Mouse (Mus musculus) adrenal gland, adult 8-10 months (tissue): ENCODE measurements around the gene Dbp. TPM values are rescaled to one million over a fixed set of nuclear protein-coding genes. Genes with fewer than 3 reads are reported as not detected.

Source experiments
- DNase-seq: peaks from one replicate; pipeline ENCODE4 v3.0.0; 2022
- total RNA-seq, 4 experiments: library from RNA; stranded (reverse); gene quantifications; 2 replicates each; pipeline ENCODE4 v1.2.4; 2022

Dbp gene
- total RNA-seq, 4 experiments from 2014 or later = 254 to 411 (median 333) TPM

DNA sequence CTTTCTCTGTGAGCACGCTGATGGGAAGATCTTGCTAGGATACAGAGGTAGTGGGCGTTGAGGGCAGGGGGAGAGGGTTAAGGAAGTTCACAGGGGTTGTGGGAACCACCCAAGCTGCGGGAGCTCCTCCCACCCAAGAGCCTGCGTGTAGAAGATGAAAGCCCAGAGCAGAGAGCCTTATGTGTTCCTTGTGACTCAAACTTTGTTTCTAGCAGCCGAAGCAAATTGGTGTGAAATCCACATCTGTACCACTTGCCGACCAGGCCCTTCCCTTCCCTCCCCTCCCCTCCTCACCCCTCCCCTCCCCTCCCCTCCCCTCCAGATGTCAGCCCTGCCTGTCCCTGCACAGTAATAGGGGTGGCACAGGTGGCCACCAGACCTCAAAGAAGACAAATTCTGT is 9.8 kb upstream of the Dbp start:
- no peak for DNase-seq

DNA sequence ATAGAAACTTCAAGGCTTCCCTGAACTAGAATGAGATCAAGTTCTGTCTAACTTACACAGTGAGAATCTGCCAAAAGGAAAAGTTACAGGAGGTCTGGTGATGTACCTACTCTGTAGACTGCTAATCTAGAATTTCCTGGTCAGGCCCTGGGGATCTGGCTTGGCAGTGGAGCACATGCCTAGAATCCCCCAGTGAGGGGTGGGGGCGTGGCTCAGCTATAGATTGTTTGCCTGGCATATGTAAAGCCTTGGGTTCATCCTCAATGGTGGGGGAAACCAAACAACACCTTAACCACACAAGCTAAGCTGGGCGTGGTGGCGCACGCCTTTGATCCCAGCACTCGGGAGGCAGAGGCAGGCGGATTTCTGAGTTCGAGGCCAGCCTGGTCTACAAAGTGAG is 7.0 kb upstream of the Dbp start:
- no peak for DNase-seq

DNA sequence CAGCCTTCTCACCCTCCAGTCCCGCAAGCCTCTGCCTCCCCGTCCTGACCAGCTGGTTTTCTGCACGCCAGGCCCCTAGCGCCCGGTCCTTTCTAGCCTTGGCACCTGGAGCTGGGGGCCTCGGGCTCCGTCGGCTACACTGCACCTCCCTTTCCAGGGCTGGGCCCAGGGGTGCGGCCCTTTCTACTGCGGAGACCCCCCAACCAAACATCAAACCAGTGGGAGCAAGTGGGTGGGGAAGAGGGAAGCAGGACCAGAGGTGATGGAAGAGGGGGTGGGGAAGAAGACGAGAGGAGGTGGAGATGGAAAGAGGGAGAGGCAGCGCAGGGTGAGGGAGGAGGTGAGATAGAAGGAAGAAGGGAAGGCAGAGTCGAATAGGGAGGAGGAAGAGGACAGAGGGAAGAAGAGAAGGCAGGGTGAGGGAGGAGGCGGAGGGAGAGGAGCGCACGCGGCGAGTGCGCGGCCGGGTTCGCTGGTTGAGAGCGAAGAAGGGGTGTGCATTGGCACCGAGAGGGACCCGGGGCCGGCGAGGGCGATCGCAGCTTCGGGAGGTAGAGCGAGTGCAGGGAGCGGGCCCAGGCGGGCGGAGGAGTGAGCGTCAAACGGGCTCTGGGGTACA is 5.3 kb upstream of the Dbp start, which contains the start of gene Car11:
TSS of gene Car11 (plus strand) at position 321 of the 619 bp plus-strand sequence.
- no peak for DNase-seq

DNA sequence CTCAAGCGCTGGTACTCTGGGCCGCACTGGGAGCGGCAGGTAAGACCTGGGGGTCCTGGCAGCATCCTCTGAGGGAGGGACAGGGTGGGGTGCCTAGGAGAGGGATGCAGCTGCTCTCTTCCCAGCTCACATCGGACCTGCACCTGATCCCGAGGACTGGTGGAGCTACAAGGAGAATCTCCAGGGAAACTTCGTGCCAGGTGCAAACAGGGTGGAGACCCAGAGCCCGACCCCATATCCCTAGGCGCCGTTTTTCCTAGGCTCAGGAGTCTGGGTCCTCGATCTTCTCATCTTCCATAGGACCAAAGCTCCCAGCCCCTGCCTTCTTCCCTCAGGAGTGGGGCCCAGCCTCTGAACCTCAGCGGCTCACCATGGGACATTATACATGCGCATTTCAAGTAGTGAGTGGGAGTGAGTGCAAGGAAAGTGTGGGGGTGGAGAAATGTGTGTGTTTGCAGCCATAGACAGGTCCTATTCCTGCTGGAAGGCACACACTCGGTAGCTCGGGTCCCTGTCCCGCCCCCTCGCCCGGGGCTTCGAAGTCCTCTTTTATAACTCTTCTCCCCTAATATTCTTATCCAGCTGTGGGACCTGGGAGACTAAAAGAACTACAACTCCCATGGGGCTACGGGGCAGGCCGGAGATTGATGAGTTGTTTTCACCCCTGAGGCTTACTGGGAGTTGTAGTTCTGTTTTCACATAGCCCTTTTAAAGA is 4.4 kb upstream of the Dbp start:
- no peak for DNase-seq

DNA sequence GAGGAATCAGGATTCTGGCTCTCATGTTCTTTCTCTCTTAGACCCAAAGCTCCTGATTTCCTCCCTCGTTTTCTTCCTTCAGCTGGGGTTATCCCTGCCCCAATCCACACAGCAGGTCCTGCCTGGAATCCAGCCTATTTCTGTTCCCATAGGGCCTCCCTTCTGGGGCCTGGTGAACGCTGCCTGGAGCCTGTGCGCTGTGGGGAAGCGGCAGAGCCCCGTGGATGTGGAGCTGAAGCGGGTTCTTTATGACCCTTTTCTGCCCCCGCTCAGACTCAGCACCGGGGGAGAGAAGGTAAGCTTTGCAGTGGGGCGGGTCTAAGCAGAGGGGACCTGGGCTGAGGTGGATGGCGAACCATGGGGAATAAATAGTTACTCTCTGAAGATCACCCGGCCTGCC is 3.8 kb upstream of the Dbp start:
- DNase-seq = no peak

DNA sequence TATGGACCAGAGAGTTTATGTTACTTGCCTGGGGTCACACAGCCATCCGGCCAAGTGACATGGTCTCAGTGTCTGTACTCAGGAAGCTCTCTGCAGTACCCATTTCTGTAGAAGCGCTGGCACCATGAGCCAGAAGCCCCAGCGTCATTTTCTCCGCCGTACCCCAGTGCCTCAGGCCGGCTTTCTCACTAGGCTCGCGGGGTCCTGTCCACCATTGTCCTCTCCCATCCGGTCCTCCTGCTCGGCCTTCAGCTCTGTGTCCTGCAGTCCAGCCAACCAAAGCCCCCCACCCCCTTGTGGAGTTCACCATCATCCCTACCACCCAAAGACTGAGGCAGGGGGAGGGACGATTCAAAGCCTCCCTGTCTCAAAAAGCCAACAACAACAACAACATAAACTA is 3.3 kb upstream of the Dbp start:
- DNase-seq = no peak

DNA sequence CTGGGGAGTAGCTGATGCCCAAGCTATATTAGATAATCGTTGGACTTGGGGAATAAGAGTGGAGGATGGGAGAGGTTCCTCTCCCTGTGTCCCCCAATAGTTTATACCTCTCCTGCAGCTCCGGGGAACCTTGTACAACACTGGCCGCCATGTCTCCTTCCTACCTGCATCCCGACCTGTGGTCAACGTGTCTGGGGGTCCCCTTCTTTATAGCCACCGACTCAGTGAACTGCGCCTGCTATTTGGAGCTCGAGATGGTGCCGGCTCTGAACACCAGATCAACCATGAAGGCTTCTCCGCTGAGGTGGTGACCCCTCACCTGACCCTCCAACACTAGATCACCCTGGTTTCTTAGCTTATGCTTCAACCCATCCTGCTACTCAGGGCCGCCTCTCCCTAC is 2.6 kb upstream of the Dbp start:
- DNase-seq = no peak

DNA sequence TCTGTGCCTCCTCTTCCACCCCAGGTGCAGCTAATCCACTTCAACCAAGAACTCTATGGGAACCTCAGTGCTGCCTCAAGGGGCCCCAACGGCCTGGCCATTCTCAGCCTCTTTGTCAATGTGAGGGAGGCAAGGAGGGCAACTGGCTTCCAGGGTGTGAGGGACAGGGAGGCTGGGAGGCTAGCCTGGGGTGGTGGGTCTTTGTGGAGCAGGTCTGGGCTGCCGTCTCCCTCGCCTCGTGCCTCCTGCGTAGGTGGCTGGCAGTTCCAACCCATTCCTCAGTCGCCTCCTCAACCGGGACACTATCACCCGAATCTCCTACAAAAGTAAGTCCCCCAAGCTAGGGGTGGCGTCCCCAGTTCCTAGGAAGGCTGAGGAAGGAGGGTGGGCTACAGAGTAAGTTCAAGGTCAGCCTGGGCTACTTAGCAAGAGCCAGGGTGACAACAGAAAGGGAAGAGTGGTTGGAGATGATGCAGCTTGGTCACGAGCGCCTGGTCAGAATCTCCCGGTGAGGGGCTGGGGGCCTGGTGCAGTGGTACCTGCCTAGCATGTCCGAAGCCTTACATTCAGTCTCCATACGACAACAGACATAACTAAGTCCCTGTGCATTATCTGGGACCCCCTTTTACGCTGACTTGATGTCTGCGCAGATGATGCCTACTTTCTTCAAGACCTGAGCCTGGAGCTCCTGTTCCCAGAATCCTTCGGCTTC is 1.9 kb upstream of the Dbp start:
- no peak for DNase-seq

DNA sequence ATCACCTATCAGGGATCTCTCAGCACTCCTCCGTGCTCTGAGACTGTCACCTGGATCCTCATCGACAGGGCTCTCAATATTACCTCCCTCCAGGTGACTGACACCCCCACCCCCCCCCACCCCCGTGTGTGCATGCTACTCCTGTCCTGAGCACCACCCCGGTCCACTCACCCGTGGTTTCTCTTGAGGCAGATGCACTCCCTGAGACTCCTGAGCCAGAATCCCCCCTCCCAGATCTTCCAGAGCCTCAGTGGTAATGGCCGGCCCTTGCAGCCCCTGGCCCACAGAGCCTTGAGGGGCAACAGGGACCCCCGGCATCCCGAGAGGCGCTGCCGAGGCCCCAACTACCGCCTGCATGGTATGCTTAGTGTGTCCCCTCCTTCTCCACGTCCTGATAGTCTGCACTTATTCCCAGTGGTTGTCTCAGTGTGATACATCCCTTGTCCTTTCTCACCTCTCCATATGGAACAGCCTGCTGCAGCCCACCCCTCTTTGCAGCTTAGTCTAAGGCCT is 1.3 kb upstream of the Dbp start:
- DNase-seq = no peak

DNA sequence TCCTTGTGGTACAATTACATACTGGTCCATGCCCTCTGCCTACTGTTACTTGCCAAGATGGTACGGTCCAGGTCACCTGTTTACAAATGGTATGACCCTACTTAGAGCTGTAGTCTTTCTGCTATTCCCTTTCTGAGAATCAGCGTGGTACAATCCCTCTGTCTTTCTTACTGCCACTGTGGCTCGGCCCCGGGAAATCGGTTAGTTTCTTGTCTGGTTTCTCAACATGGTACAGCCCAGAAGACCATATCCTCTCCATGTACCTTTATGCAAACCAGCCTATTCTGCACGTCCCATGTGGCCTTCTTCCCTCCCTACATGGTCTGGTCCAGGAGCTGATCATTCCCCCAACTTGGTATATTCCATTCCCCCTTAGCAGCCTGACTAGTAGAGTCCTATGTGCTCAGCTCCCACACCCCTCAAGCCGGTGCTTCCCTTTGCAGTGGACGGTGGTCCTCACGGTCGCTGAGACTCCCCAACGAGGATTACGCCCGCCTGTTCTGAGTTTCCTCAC is 785 bp upstream of the Dbp start:
- peak; percentile 75 for DNase-seq

DNA sequence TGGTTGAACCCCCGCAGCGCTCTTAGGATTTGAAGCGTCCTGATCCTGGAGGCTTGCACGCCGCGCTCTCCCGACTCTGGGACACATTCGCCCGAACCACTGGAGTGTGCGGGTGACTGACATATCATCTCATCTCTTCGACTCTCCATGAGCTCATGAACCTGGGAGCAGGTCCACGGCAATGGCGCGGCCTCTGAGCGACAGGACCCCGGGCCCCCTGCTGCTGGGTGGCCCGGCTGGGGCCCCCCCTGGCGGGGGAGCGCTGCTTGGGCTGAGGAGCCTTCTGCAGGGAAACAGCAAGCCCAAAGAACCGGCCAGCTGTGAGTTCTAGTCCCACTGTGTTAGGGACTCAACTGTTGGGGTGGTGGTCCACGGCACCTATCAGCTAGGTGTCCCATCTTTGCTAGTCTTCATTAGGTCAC is 566 bp downstream of the Dbp start:
- DNase-seq = no peak

DNA sequence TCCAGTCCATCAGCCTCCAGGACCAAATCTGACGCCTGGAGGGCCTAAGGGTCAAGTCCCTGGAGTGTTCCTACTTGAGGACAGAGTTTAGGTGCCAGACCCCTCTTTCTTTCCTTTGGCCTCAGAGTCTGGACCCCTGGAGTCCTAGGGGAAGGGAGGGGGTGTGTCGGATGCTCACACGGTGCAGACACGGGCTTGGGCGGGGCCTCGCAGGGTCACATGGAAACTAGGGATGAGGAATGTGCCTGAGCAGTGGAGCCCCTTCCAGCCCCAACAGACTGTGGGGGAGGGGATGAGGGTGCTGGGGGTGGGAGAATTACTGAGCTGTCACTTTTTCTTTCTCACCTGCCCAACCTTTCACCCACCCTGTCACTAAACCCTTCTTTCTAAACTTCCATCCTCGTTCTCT is 989 bp downstream of the Dbp start:
- peak; percentile 91 for DNase-seq

DNA sequence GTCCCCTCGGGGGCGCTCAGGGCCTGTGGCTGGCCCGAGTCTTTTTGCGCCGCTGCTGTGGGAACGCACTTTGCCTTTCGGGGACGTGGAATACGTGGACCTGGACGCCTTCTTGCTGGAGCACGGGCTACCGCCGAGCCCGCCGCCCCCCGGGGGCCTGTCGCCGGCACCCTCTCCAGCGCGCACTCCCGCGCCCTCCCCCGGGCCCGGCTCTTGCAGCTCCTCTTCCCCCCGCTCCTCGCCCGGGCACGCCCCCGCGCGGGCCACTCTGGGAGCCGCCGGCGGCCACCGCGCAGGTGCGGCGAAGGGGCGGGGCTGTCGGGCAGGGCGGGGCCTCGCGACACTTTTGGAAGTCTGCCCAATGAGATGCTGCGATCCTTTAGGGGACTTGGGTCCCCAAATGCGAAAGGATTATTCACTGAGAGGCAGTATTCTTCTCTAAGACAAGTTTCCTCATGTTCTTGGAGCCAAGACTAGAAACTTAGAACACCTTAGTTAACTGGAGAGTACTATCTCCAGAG is 1.9 kb downstream of the Dbp start:
- peak; percentile 86 for DNase-seq

DNA sequence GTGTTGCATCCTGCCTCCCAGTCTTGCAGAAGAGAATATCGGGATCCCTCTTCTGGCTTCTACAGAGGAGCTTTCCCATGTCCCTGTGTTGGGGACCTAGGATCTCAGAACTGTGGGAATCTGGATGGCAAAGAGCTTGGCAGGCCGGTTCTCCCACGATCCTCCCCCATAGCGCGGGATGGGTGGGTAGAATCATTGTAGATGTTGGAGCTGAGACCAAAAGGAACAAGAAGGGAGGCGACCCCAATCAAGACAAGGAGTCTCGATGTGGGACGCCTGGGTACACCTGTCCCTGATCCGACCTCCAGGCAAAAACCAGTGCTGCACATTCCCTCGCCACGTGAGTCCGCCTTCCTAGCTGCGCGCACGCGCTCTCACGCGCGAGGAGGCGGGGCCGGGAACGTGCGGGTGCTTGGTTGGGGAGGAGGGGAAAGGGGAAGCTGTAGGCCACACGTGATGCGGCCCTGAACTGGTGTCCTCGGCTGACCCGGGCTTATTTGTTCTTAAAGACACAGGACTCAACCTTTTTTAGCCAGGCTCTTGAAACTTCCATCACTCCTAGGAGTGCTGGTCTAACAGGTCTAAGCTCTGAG is 2.6 kb downstream of the Dbp start:
- peak; percentile 98 for DNase-seq

DNA sequence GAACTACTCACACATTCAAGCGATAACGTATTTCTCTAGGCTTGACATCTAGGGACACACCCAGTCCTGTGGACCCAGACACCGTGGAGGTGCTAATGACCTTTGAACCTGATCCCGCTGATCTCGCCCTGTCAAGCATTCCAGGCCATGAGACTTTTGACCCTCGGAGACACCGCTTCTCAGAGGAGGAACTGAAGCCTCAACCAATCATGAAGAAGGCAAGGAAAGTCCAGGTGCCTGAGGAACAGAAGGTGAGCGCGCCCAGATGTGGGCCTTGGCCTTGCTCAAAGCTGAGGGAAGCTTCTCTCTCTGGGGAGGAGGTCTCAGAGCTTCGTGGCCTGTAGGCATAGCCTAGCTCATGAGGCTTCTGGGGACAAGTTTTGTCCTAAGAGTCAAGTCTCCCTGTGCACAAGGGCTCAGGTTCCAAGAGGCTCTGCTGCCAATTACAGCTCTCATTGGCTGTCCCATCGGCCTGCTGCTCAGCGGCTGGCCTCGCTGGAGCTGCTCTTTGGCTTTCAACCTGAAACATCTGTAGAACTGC is 3.4 kb downstream of the Dbp start:
- no peak for DNase-seq

DNA sequence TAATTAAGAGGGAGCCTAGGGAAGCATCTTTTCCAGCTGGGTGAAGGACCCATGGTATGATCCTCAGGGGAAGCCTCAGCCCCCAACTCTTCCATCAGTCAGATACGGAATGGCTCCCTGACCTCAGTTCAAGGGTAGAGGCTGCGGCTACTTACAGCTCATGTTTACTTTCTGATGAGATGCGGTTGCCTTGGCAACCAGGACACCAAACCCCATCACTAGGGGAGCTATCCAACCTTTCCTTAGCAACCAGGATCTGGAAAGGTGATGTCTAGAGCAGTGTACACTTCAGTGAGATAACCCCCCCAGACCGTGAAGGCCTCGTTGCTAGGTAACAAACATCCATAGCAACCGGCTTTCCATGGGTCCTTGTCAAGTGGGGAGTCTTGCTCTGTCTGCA is 4.1 kb downstream of the Dbp start:
- DNase-seq = no peak

DNA sequence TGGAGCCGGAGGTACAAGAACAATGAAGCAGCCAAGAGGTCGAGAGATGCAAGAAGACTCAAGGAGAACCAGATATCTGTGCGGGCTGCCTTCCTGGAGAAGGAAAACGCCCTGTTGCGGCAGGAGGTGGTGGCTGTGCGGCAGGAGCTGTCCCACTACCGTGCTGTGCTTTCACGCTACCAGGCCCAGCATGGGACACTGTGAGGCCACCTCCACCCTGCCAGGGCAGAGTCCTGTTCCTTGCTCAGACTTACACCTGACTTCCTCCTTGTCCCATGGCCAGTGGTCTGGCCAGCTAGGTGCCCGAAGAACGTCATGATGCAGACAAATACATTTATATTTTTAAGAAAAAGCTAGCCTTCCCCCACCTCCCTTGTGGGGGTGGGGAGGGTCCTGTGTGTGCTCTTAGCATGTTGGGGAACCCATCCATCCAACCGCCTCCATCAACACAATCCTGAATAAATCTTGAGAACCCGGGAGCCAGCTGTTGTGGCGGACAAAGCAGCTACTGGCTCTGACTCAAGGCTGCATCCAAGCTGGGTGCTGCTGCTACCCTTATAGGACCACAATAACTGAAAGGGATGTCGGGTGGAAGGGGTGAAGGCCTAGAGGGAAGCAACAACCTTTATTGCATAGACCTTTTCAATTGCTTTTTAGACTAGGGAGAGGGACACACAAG is 4.9 kb downstream of the Dbp start:
- no peak for DNase-seq

DNA sequence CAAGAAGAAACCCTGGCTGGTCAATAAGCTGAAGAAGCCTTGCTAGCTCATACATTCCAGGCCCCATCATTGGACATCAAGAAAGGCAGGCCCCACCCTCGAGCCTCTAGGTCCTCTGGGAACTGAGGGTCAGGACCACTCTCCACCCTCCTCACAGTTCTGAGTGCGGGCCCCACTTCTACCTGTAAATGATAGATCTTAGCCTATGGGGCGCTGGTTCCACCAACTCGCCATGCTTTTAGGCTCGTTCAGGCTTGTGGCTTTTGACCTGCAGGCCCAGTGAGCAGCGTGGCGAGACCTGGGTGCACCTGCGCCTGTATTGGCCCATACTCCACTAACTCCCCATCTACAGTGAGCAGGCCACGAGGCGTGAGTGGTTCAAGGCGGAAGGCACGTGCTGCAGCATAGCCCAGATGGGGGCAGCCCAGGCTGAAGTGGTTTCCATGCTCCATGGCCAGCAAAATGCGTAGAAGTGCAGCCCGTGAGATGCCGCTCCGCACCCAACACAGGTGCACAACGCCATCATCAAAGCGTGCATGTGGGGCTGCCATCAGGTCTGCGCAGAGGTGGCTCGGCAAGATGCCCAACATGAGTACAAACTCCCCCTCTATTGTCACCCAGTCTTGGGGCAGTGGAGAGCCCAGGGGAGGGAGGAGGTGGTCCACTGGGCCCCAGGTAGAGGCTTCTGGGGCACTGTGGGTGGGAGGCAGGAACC is 5.7 kb downstream of the Dbp start:
- DNase-seq = peak; percentile 65

DNA sequence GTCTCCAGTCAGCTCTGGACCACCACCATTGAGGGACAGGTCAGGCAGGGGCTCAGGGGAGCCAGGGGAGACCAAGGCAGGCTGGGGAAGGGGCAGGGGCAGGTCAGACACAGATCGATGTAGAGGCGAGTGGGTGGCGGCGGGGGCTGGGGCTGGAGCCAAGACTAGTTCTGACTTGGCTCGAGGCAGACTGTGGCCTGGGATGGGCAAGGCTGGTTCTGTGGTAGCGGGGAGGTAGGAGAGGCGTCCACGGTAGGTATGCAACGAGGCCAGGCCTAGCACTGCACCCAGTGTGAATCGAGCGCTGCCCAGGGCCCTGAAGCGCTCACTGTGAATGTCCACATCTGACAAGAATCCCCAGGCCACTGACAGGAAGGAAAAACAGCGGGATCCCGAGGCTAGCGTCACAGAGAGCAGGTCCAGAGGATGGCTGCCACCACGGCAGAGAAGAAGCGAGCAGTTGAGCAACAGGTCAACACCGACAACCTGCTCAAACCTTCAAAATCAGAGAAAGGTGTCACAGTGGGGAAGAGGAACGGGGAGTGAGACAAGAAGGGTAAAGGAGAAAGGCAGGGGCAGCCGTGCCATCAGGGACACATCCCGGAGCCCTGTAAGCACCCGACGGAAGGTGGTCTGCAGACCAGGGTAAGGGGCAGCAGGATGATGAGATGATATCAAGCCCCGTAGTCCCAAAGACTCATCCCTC is 6.6 kb downstream of the Dbp start:
- DNase-seq = peak; percentile 58

DNA sequence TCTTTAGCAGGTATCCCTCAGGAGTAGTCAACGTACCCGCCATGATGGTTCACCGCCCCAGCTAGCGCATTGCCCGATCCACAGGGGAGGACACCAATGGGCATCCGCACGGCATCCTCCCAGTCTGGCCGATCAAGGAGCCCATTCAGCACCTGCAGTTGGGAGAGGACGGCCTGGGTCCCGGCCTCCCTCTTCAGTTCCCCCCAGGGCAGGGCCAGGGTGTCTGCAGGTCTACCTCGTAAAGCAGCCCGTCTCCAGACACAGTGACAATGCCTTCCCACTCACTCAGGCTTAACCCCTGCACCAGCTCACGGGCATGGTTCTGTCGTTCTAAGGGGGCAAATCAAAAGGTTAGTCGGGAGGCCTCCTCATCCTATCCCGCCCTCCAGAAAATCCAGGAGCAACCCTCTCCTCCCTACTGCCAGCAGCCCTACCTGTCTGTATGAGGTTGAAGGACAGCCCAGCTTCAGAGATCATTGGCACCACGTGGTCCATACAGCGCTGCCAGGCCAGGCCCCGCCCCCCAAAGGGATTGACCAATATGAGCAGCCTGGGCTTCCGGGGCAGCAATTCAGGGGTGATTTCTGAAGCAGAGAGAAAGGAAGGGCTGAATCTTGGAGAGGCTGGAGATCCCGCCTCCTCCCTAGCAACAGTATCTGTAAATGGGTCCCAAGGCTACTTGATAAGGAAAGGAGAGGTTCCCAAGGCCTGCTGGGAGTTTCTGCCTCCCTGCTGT is 7.3 kb downstream of the Dbp start:
- DNase-seq = peak; percentile 90
